Mouse (Mus musculus) heart, adult 2 months (tissue): ENCODE results near the gene Lect2.
A peak's percentile ranks its signal among the peaks of the same experiment; 100 is the strongest.

Experiments
- CTCF ChIP-seq: fragments of 200-600 bp; IDR thresholded peaks from 2 replicates; pipeline ENCODE4 v1.8.1; 2022; ENCODE audit warnings: antibody characterized with exemption, mild to moderate bottlenecking, moderate library complexity
- EP300 ChIP-seq: fragments of 200-500 bp; IDR thresholded peaks from 2 replicates; pipeline ENCODE4 v1.6.1; 2011; ENCODE audit warnings: low read depth, low read length, control low read depth; ENCODE audit not compliant: insufficient read depth
- POLR2A ChIP-seq: fragments of 200-500 bp; IDR thresholded peaks from 2 replicates; pipeline ENCODE4 v1.6.1; 2011; ENCODE audit warnings: mild to moderate bottlenecking, low read depth, low read length, control low read depth; ENCODE audit not compliant: insufficient read depth

DNA sequence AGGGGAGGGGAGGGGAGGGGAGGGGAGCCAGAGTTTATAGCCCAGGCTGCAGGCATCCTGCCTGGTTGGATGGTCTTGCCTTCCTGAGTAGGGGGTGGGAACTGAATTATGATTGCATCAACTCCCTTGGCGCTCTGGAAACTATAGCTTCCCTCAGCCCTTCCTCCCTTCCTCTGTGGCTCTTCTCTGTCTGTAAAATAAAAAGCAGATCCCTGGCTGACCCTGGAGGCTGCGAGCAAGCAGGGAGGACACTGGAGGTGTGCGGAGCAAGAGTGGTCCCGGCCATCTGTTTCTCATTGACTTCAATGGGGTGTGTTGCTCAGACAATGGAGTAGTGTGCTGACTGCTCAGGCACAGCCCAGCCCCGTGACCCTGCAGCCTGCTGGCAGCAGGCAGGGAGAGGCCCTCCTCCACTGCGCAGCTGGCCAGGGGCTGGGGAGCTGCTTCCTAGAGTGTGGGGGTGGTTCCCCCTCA lies 33.7 kb upstream of the Lect2 start:
- TF ChIP-seq EP300 (0 out of 2 replicates have a peak, but pooled peaks have one; percentile 5), POLR2A (no peak), CTCF (no peak)
